Mouse (Mus musculus) left cerebral cortex, postnatal 36 days (tissue): ENCODE measurements around the gene Tmigd3. TPM values are rescaled to one million over a fixed set of nuclear protein-coding genes. Genes with fewer than 3 reads are reported as not detected.

Experiments used
- DNase-seq, 2 experiments: peaks; one replicate each; pipeline ENCODE4 v3.0.0; 2021 to 2022; ENCODE audit warnings: low spot score in 2 of 2, mixed read lengths in 1 of 2
- intact Hi-C: fragments of 180-260 bp; cut with DNase I; formaldehyde crosslinking; loops from one replicate; pipeline ENCODE4 v1.15.1; 2025
- total RNA-seq, 2 experiments: library from RNA; stranded (reverse); gene quantifications; 2 replicates each; pipeline ENCODE4 v1.2.3; 2021

Tmigd3 gene
- total RNA-seq, 2 experiments from 2014 or later: not detected

GRCm38 (mm10) chr3:105873451-105874445 lies 3.0 kb downstream of the Tmigd3 start:
- intact Hi-C loops: no loop called here
- no peak for DNase-seq

- no peak for DNase-seq
- intact Hi-C loops: loop anchor here (5.0 kb wide), 1 partner anchor 49 kb away; no protein-coding TSS in a partner anchor
Measured at GRCm38 (mm10) chr3:105876022-105876421, 5.3 kb downstream of the Tmigd3 start.

- intact Hi-C loops: loop anchor here (5.0 kb wide), 1 partner anchor 50 kb away; no protein-coding TSS in a partner anchor
- DNase-seq: no peak
Measured at GRCm38 (mm10) chr3:105877252-105877803, 6.6 kb downstream of the Tmigd3 start.

- intact Hi-C loops: loop anchor here (5.0 kb wide), 1 partner anchor 51 kb away; no protein-coding TSS in a partner anchor
Measured at GRCm38 (mm10) chr3:105877919-105878318, 7.2 kb downstream of the Tmigd3 start.

GRCm38 (mm10) chr3:105878751-105879150 lies 8.0 kb downstream of the Tmigd3 start:
- no peak for DNase-seq
- intact Hi-C loops: loop anchor here (5.0 kb wide), 1 partner anchor 51 kb away; no protein-coding TSS in a partner anchor

More at GRCm38 (mm10) chr3:105877919-105878318, 7.2 kb downstream of the Tmigd3 start:
- no peak for DNase-seq

- no peak for DNase-seq
- intact Hi-C loops: no loop called here
Measured at GRCm38 (mm10) chr3:105880419-105880818, 9.7 kb downstream of the Tmigd3 start.

- DNase-seq: no peak
- intact Hi-C loops: no loop called here
Measured at GRCm38 (mm10) chr3:105882105-105882504, 11.4 kb downstream of the Tmigd3 start.

GRCm38 (mm10) chr3:105883111-105883510 lies 12.4 kb downstream of the Tmigd3 start:
- intact Hi-C loops: no loop called here
- DNase-seq: no peak

- no peak for DNase-seq
- intact Hi-C loops: no loop called here
Measured at GRCm38 (mm10) chr3:105888961-105889360, 18.3 kb downstream of the Tmigd3 start.

GRCm38 (mm10) chr3:105890220-105890619 lies 19.5 kb downstream of the Tmigd3 start:
- no peak for DNase-seq
- intact Hi-C loops: loop anchor here (10.0 kb wide), 1 partner anchor 115 kb away; no protein-coding TSS in a partner anchor

GRCm38 (mm10) chr3:105891141-105891540 lies 20.4 kb downstream of the Tmigd3 start:
- intact Hi-C loops: loop anchor here (10.0 kb wide), 1 partner anchor 116 kb away; no protein-coding TSS in a partner anchor

GRCm38 (mm10) chr3:105891760-105892571 lies 21.3 kb downstream of the Tmigd3 start:
- intact Hi-C loops: loop anchor here (10.0 kb wide), 1 partner anchor 117 kb away; no protein-coding TSS in a partner anchor
- no peak for DNase-seq

More at GRCm38 (mm10) chr3:105891141-105891540, 20.4 kb downstream of the Tmigd3 start:
- no peak for DNase-seq

- intact Hi-C loops: loop anchor here (10.0 kb wide), 1 partner anchor 118 kb away; no protein-coding TSS in a partner anchor
- DNase-seq: no peak
Measured at GRCm38 (mm10) chr3:105892572-105893495, 22.1 kb downstream of the Tmigd3 start.

GRCm38 (mm10) chr3:105893941-105894391 lies 23.3 kb downstream of the Tmigd3 start:
- no peak for DNase-seq
- intact Hi-C loops: loop anchor here (10.0 kb wide), 1 partner anchor 119 kb away; no protein-coding TSS in a partner anchor

GRCm38 (mm10) chr3:105894601-105895592 lies 24.2 kb downstream of the Tmigd3 start:
- intact Hi-C loops: loop anchor here (5.0 to 10.0 kb wide), 3 partner anchors 120 to 223 kb away; no protein-coding TSS in a partner anchor
- peak in 1 of 2 experiments; percentile 62 for DNase-seq

GRCm38 (mm10) chr3:105896811-105897210 lies 26.1 kb downstream of the Tmigd3 start:
- no peak for DNase-seq
- intact Hi-C loops: loop anchor here (5.0 to 10.0 kb wide), 3 partner anchors 122 to 225 kb away; no protein-coding TSS in a partner anchor

- intact Hi-C loops: loop anchor here (5.0 to 10.0 kb wide), 3 partner anchors 124 to 226 kb away; no protein-coding TSS in a partner anchor
- no peak for DNase-seq
Measured at GRCm38 (mm10) chr3:105898325-105898724, 27.6 kb downstream of the Tmigd3 start.
